ENCODE assay signal across 10 mouse cellular contexts in genomic region chr2:68744599-68744998, GRCm38 (mm10).
DNase-seq lines count a peak whose midpoint lies in the region; ATAC-seq and TF ChIP-seq lines count a peak whose summit lies in the region.
"Had no signal": no experiment of that assay in that cellular context is flagged by ENCODE, and none has a peak within 500 bp of the region (broad histone marks: within the 10 kb centered on the region; RNA-seq: fewer than 3 reads in every experiment).

No protein-coding gene starts in this region.

- H3K27ac ChIP-seq in forebrain, embryonic 11.5 days (ENCODE audit: low read depth, low read length), result no peak overlapping the region
- no peak overlapping the region for H3K27ac ChIP-seq in forebrain, embryonic 15.5 days (replicated peaks)
- no peak overlapping the region for H3K27ac ChIP-seq in lung, embryonic 14.5 days (ENCODE audit: low read depth)
- H3K27ac ChIP-seq: embryonic facial prominence, embryonic 13.5 days; limb, embryonic 12.5 days had no signal

- WGBS in forebrain, embryonic 11.5 days, result 81% methylated on average over 4 of the region's 4 CpGs
- WGBS in forebrain, embryonic 15.5 days, result 80% methylated on average over 4 of the region's 4 CpGs
- 73% methylated on average over 4 of the region's 4 CpGs for WGBS in lung, embryonic 14.5 days

- DNase-seq in forebrain, embryonic 11.5 days (ENCODE audit: low spot score), result no peak
- peak; percentile 49 for DNase-seq in lung, embryonic 14.5 days
- DNase-seq in lung, postnatal 4 days, result no peak
- peak; percentile 19 for DNase-seq in brain, embryonic 14.5 days (ENCODE audit: low read depth)
- no peak for DNase-seq in cerebellum, adult 8-10 months
- DNase-seq in frontal cortex, postnatal 10 days (ENCODE audit: low spot score in 2 of 2), result no peak

- H3K9ac ChIP-seq in forebrain, embryonic 11.5 days (ENCODE audit: low read length), result no peak overlapping the region
- no peak overlapping the region for H3K9ac ChIP-seq in forebrain, embryonic 15.5 days (replicated peaks)
- H3K9ac ChIP-seq in lung, embryonic 14.5 days, result no peak overlapping the region
- H3K9ac ChIP-seq: embryonic facial prominence, embryonic 13.5 days; limb, embryonic 12.5 days had no signal

- no peaks in the 10 kb centered on the region for H3K36me3 ChIP-seq in forebrain, embryonic 11.5 days (ENCODE audit: control insufficient read depth, insufficient read depth, low read length)
- no peaks in the 10 kb centered on the region for H3K36me3 ChIP-seq in forebrain, embryonic 15.5 days
- no peaks in the 10 kb centered on the region for H3K36me3 ChIP-seq in lung, embryonic 14.5 days (ENCODE audit: insufficient read depth)
- H3K36me3 ChIP-seq: embryonic facial prominence, embryonic 13.5 days; limb, embryonic 12.5 days had no signal

- H3K9me3 ChIP-seq in forebrain, embryonic 11.5 days (ENCODE audit: control insufficient read depth, low read length), result no peaks in the 10 kb centered on the region
- no peaks in the 10 kb centered on the region for H3K9me3 ChIP-seq in forebrain, embryonic 15.5 days
- H3K9me3 ChIP-seq in lung, embryonic 14.5 days (ENCODE audit: low read depth, low read length), result no peaks in the 10 kb centered on the region
- H3K9me3 ChIP-seq: embryonic facial prominence, embryonic 13.5 days had no signal

- H3K27me3 ChIP-seq in forebrain, embryonic 11.5 days (ENCODE audit: control insufficient read depth, insufficient read depth, low read length), result no peaks in the 10 kb centered on the region
- no peaks in the 10 kb centered on the region for H3K27me3 ChIP-seq in forebrain, embryonic 15.5 days
- no peaks in the 10 kb centered on the region for H3K27me3 ChIP-seq in lung, embryonic 14.5 days (ENCODE audit: insufficient read depth, low read length)
- H3K27me3 ChIP-seq: embryonic facial prominence, embryonic 13.5 days; limb, embryonic 12.5 days had no signal

- ATAC-seq in forebrain, embryonic 11.5 days (replicated peaks; ENCODE audit: low FRiP score), result 0 out of 2 replicates have a peak, but pooled peaks have one; percentile 27
- no peak for ATAC-seq in forebrain, embryonic 15.5 days (replicated peaks)
- no peak for ATAC-seq in lung, embryonic 14.5 days (ENCODE audit: insufficient read depth)
- ATAC-seq in megakaryocyte-erythroid progenitor cell, adult 5-6 weeks (replicated peaks; ENCODE audit: low FRiP score, low TSS enrichment, poor library complexity, severe bottlenecking), result peak; percentile 65; the same call in 1 of the 2 replicates

- no peaks in the 10 kb centered on the region for H3K4me1 ChIP-seq in forebrain, embryonic 11.5 days (replicated peaks; ENCODE audit: control insufficient read depth, insufficient read depth, low read length)
- H3K4me1 ChIP-seq in forebrain, embryonic 15.5 days, result no peaks in the 10 kb centered on the region
- H3K4me1 ChIP-seq in lung, embryonic 14.5 days (ENCODE audit: insufficient read depth), result no peaks in the 10 kb centered on the region
- H3K4me1 ChIP-seq: embryonic facial prominence, embryonic 13.5 days; limb, embryonic 12.5 days had no signal

- no peak for TF ChIP-seq POLR2A in brain, embryonic 14.5 days (IDR thresholded peaks at IDR 0.05; ENCODE audit: borderline replicate concordance, extremely low read depth, insufficient read depth, insufficient read length, poor library complexity, severe bottlenecking)

- no peak overlapping the region for H3K4me3 ChIP-seq in forebrain, embryonic 11.5 days (ENCODE audit: low read depth, low read length)
- no peak overlapping the region for H3K4me3 ChIP-seq in forebrain, embryonic 15.5 days
- no peak overlapping the region for H3K4me3 ChIP-seq in lung, embryonic 14.5 days (ENCODE audit: low read depth, low read length)
- H3K4me3 ChIP-seq: embryonic facial prominence, embryonic 13.5 days; limb, embryonic 12.5 days had no signal

- TF ChIP-seq CTCF in lung, embryonic 14.5 days (IDR thresholded peaks at IDR 0.05; ENCODE audit: low read depth), result peak; percentile 61
- peak; percentile 34; the same call in 1 of the 2 replicates for TF ChIP-seq CTCF in brain, embryonic 14.5 days (IDR thresholded peaks at IDR 0.05; ENCODE audit: borderline replicate concordance, extremely low read depth, insufficient read depth, insufficient read length)

- no peak overlapping the region for H3K4me2 ChIP-seq in forebrain, embryonic 11.5 days (ENCODE audit: low read depth, low read length, severe bottlenecking)
- no peak overlapping the region for H3K4me2 ChIP-seq in forebrain, embryonic 15.5 days (replicated peaks)
- H3K4me2 ChIP-seq in lung, embryonic 14.5 days, result no peak overlapping the region
- H3K4me2 ChIP-seq: embryonic facial prominence, embryonic 13.5 days; limb, embryonic 12.5 days had no signal

Comparison
In these comparisons a context has a peak if more than half of its experiments do, and no peak if none do; other contexts are left out.
1. ATAC-seq: peak in forebrain, embryonic 11.5 days (single experiment) and megakaryocyte-erythroid progenitor cell, adult 5-6 weeks (single experiment); none in forebrain, embryonic 15.5 days (single experiment) and lung, embryonic 14.5 days (single experiment).
2. DNase-seq: peak in lung, embryonic 14.5 days (single experiment) and brain, embryonic 14.5 days (single experiment); none in forebrain, embryonic 11.5 days (single experiment), lung, postnatal 4 days (0 of 2), cerebellum, adult 8-10 months (single experiment) and frontal cortex, postnatal 10 days (0 of 2).